Mouse (Mus musculus) myocyte (in vitro differentiated cells): ENCODE data around the gene Ddx27. TPM values are rescaled to one million over a fixed set of nuclear protein-coding genes. Genes with fewer than 3 reads are reported as not detected.

ENCODE experiments used
- H3K27me3 ChIP-seq: one replicate; pipeline ENCODE4 v1.6.1; 2011; ENCODE audit not compliant: control insufficient read depth, insufficient read depth, insufficient read length
- H3K36me3 ChIP-seq: one replicate; pipeline ENCODE4 v1.6.1; 2011; ENCODE audit not compliant: control insufficient read depth, insufficient read depth
- H3K4me2 ChIP-seq: one replicate; pipeline ENCODE4 v1.6.1; 2011; ENCODE audit warnings: low read depth, control low read depth
- H3K4me3 ChIP-seq: one replicate; pipeline ENCODE4 v1.5.1; 2011; ENCODE audit warnings: mild to moderate bottlenecking, control low read depth, moderate library complexity
- H3K79me2 ChIP-seq: one replicate; pipeline ENCODE4 v1.6.1; 2011; ENCODE audit not compliant: control insufficient read depth, insufficient read depth
- H3ac ChIP-seq: one replicate; pipeline ENCODE4 v1.6.1; 2011; ENCODE audit not compliant: control insufficient read depth, insufficient read length
- CEBPB ChIP-seq: IDR thresholded peaks from 2 replicates; pipeline ENCODE4 v1.6.1; 2011; ENCODE audit warnings: mild to moderate bottlenecking, moderate library complexity; ENCODE audit not compliant: poor library complexity, insufficient read depth, severe bottlenecking
- E2F4 ChIP-seq: IDR thresholded peaks from one replicate; pipeline ENCODE4 v1.6.1; 2011; ENCODE audit warnings: mild to moderate bottlenecking, control low read depth, moderate library complexity; ENCODE audit not compliant: insufficient read depth
- MAX ChIP-seq: IDR thresholded peaks from one replicate; pipeline ENCODE4 v1.6.1; 2011; ENCODE audit warnings: low read depth, mild to moderate bottlenecking, control low read depth
- MYOD1 ChIP-seq, 3 experiments: IDR thresholded peaks; one replicate each; pipeline ENCODE4 v1.6.1; 2011; ENCODE audit warnings: control low read depth in 2 of 3, low read depth in 2 of 3, mild to moderate bottlenecking in 2 of 3, moderate library complexity in 1 of 3; ENCODE audit not compliant: insufficient read length in 2 of 3, control insufficient read depth in 1 of 3
- MYOG ChIP-seq, 3 experiments: IDR thresholded peaks; one replicate each; pipeline ENCODE4 v1.6.1; 2011; ENCODE audit warnings: control low read depth in 2 of 3, low read depth in 2 of 3, mild to moderate bottlenecking in 2 of 3; ENCODE audit not compliant: insufficient read length in 2 of 3, control insufficient read depth in 1 of 3, insufficient read depth in 1 of 3
- POLR2A ChIP-seq: IDR thresholded peaks from one replicate; pipeline ENCODE4 v1.6.1; 2011; ENCODE audit warnings: low read depth, mild to moderate bottlenecking, control low read depth, moderate library complexity; ENCODE audit not compliant: insufficient read length
- POLR2AphosphoS2 ChIP-seq: IDR thresholded peaks from one replicate; pipeline ENCODE4 v1.6.1; 2011; ENCODE audit warnings: low read depth, control low read depth; ENCODE audit not compliant: insufficient read length
- REST ChIP-seq: IDR thresholded peaks from one replicate; pipeline ENCODE4 v1.6.1; 2011; ENCODE audit warnings: mild to moderate bottlenecking, control low read depth, moderate library complexity; ENCODE audit not compliant: insufficient read depth, insufficient read length
- SRF ChIP-seq: IDR thresholded peaks from one replicate; pipeline ENCODE4 v1.6.1; 2011; ENCODE audit warnings: low read depth; ENCODE audit not compliant: control insufficient read depth, insufficient read length
- TCF12 ChIP-seq: IDR thresholded peaks from one replicate; pipeline ENCODE4 v1.6.1; 2011; ENCODE audit warnings: mild to moderate bottlenecking, control low read depth; ENCODE audit not compliant: poor library complexity, insufficient read depth, severe bottlenecking
- TCF3 ChIP-seq: IDR thresholded peaks from one replicate; pipeline ENCODE4 v1.6.1; 2011; ENCODE audit warnings: low read depth, control low read depth; ENCODE audit not compliant: insufficient read length
- USF1 ChIP-seq: IDR thresholded peaks from one replicate; pipeline ENCODE4 v1.6.1; 2011; ENCODE audit warnings: low read depth, mild to moderate bottlenecking, control low read depth, moderate library complexity
- polyA plus RNA-seq: library from polyadenylated mRNA; unstranded; fragments of >200 nt; fragmentation: generic; extraction: Trizol; gene quantifications from one replicate; pipeline ENCODE4 v1.2.1, GENCODE M21; 2012; ENCODE audit warnings: missing spikeins

Ddx27 gene
- polyA plus RNA-seq, 1 experiment: 46.9 TPM

GRCm38 (mm10) chr2:167079535-167080257 lies 64.7 kb downstream of the Ddx27 start:
- no peaks in the 10 kb centered on the region for H3K27me3 ChIP-seq
- peak overlapping the region; percentile 84 for H3K4me2 ChIP-seq
- H3ac ChIP-seq: no peak overlapping the region
- H3K4me3 ChIP-seq: no peak overlapping the region
- no peaks in the 10 kb centered on the region for H3K36me3 ChIP-seq
- no peaks in the 10 kb centered on the region for H3K79me2 ChIP-seq
- TF ChIP-seq POLR2AphosphoS2 (no peak), MYOG (IDR thresholded peaks at IDR 0.05; ENCODE audit: control insufficient read depth in 1 of 3, insufficient read depth in 1 of 3, insufficient read length in 2 of 3, low read depth in 2 of 3) (peak in 2 of 3 experiments; percentile 64 to 92), CEBPB (0 out of 2 replicates have a peak, but pooled peaks have one; percentile 24), MAX (no peak), MYOD1 (IDR thresholded peaks at IDR 0.05; ENCODE audit: control insufficient read depth in 1 of 3, insufficient read length in 2 of 3, low read depth in 2 of 3) (peak in 2 of 3 experiments; percentile 44 to 85), POLR2A (no peak), TCF12 (peak; percentile 58), TCF3 (peak; percentile 54), E2F4 (no peak), REST (no peak), USF1 (no peak), SRF (no peak)

GRCm38 (mm10) chr2:167080387-167080786 lies 65.4 kb downstream of the Ddx27 start:
- no peaks in the 10 kb centered on the region for H3K27me3 ChIP-seq
- H3K79me2 ChIP-seq: no peaks in the 10 kb centered on the region
- peak overlapping the region; percentile 84 for H3K4me2 ChIP-seq
- TF ChIP-seq E2F4 (no peak), POLR2AphosphoS2 (no peak), CEBPB (no peak), TCF12 (no peak), POLR2A (no peak), USF1 (no peak), MAX (no peak), TCF3 (no peak), MYOD1 (IDR thresholded peaks at IDR 0.05; ENCODE audit: control insufficient read depth in 1 of 3, insufficient read length in 2 of 3, low read depth in 2 of 3) (no peak), REST (no peak), SRF (no peak), MYOG (IDR thresholded peaks at IDR 0.05; ENCODE audit: control insufficient read depth in 1 of 3, insufficient read depth in 1 of 3, insufficient read length in 2 of 3, low read depth in 2 of 3) (no peak)
- no peak overlapping the region for H3ac ChIP-seq
- no peak overlapping the region for H3K4me3 ChIP-seq
- no peaks in the 10 kb centered on the region for H3K36me3 ChIP-seq

DNA sequence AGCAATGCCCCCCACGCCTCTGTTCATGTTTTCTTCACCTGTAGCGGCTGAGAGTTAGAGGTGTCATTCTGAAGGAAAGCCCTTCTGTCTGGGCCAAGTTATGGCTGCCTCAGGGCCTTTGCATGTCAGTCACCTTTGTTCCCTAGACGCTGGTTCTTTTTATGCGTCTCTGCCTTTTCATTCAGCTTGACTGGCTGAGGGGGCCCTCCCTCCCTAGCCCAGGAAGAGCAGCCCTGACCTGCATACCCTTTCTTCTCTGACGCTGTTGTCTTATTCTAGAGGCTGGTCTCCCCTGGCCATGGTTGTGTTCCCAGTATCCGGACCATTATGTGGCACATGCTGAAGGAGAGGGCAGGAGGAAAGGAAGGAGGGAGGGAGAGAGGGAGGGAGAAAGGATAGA lies 66.1 kb downstream of the Ddx27 start:
- Histone ChIP-seq H3K4me2 (no peak overlapping the region), H3K27me3 (no peaks in the 10 kb centered on the region), H3ac (no peak overlapping the region), H3K79me2 (no peaks in the 10 kb centered on the region), H3K4me3 (no peak overlapping the region), H3K36me3 (no peaks in the 10 kb centered on the region)
- TF ChIP-seq USF1 (no peak), CEBPB (no peak), MYOG (IDR thresholded peaks at IDR 0.05; ENCODE audit: control insufficient read depth in 1 of 3, insufficient read depth in 1 of 3, insufficient read length in 2 of 3, low read depth in 2 of 3) (no peak), POLR2AphosphoS2 (no peak), SRF (no peak), E2F4 (no peak), MAX (no peak), TCF3 (no peak), TCF12 (no peak), POLR2A (no peak), REST (no peak), MYOD1 (IDR thresholded peaks at IDR 0.05; ENCODE audit: control insufficient read depth in 1 of 3, insufficient read length in 2 of 3, low read depth in 2 of 3) (no peak)

- no peak overlapping the region for H3ac ChIP-seq
- no peak for TF ChIP-seq USF1
- no peak for TF ChIP-seq POLR2AphosphoS2
- no peak for TF ChIP-seq TCF3
- no peak for TF ChIP-seq E2F4
- TF ChIP-seq MAX: no peak
- TF ChIP-seq MYOD1 (IDR thresholded peaks at IDR 0.05; ENCODE audit: control insufficient read depth in 1 of 3, insufficient read length in 2 of 3, low read depth in 2 of 3): no peak
- no peak for TF ChIP-seq REST
- TF ChIP-seq POLR2A: no peak
- TF ChIP-seq CEBPB: no peak
- no peaks in the 10 kb centered on the region for H3K36me3 ChIP-seq
- H3K4me2 ChIP-seq: no peak overlapping the region
- no peaks in the 10 kb centered on the region for H3K79me2 ChIP-seq
- H3K4me3 ChIP-seq: no peak overlapping the region
- H3K27me3 ChIP-seq: no peaks in the 10 kb centered on the region
Measured at GRCm38 (mm10) chr2:167081639-167082038, 66.6 kb downstream of the Ddx27 start.

Other genes with a start within 250 kb of the Ddx27 start
- 4.7 TPM for gene Trp53rkb, start 222.7 kb upstream of the Ddx27 start, polyA plus RNA-seq
- gene Arfgef2, start 209.6 kb upstream of the Ddx27 start, polyA plus RNA-seq: 8.4 TPM
- 26.7 TPM for gene Cse1l, start 109.2 kb upstream of the Ddx27 start, polyA plus RNA-seq
- 65.4 TPM for gene Stau1, start 18.9 kb upstream of the Ddx27 start, polyA plus RNA-seq
- 23.3 TPM for gene Znfx1, start 47.8 kb downstream of the Ddx27 start, polyA plus RNA-seq
- gene Kcnb1, start 175.0 kb downstream of the Ddx27 start, polyA plus RNA-seq: 0.42 TPM
- 116 TPM for gene Ptgis, start 225.4 kb downstream of the Ddx27 start, polyA plus RNA-seq